Mouse (Mus musculus) T-helper 1 cell (primary cell): ENCODE results near the gene Ermp1.

Source experiments
- in situ Hi-C: fragments of 300-600 bp; cut with MboI, MseI; formaldehyde crosslinking; loops from one replicate; pipeline ENCODE4 v1.15.1; 2025; ENCODE audit warnings: high pct_unique_total_duplicates

The Ermp1 gene

GRCm38 (mm10) chr19:29661974-29662580 is 13.9 kb upstream of the Ermp1 start:
- in situ Hi-C loops = no loop called here

DNA sequence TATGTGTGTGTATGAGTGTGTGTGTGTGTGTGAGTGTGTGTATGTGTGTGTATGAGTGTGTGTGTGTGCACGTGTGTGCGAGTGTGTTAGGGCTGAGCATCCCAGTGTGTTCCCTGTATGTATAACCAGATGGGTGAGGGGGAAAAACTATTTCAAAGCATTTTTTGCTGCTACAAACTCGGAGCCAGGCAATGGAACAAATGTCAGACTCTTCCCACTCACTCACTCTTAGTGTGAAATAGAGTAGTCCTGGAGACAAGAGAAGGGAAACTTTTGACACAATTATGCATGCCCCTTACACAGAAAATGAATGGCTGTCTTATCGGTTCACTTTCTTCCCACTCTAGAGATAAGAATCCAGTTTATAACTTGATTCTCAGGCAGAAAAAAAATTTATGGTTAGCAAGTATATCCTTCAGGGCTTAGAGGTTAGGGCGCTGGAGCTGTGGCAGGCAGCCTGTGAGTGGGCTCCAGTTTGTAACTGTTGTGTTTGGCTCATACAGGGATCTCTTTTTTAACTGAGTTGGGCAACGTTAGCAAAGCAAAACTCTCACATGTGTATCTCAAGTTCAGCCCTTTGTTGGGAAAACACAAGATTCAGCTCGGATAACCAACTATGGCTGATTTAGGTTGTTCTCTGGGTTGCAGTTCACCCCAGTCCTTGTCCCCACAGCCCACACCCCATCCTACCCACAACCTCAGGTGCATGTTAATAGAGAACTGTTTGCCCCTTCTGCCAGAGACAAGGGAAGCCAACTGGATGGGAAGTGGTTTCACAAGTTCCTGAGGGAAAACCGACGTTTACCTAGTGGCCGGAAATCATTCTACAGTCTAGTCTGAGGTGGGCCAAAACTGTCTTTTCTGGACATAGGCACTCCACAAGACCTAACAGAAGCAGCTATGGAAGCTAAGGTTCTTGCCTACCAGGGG is 12.9 kb upstream of the Ermp1 start:
- in situ Hi-C loops = no loop called here

GRCm38 (mm10) chr19:29659705-29660104 is 11.5 kb upstream of the Ermp1 start:
- in situ Hi-C loops = no loop called here

DNA sequence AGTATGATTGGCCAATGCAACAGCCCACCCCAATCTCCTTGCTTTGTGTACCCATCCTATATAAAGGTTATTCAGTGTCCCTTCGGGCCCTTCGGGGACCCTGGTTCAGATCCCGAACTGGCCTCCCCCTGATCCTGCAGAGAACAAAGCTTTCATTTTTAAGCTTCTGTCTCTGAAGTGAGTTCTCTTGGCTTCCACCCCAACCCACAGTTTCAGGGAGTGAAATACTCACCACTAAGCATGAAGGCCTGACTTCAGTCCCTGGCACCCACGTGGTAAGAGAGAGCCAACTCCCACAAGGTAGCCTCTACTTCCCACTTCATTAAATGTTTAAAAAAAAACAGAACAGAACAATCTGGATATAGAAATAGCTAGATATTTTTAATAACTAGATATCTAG is 10.6 kb upstream of the Ermp1 start:
- in situ Hi-C loops = no loop called here

DNA sequence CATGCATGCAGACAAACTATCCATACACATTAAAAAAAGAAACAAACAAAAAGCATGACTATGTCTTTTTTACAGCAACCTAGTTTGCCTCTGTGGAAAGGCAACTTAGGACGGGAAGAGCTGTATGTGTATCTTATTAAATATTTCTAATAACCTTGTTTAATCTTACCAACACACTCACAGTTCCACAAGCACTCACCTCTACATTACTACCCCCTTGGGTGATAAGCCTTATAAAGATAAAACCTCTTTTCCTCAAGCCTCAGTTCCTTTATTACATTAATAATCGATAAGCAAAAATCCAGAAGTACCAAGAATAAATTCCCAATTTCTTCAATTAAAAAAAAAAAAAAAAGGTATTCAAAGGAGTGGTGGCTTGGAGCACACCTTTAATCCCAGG is 9.3 kb upstream of the Ermp1 start:
- in situ Hi-C loops = no loop called here

GRCm38 (mm10) chr19:29657033-29657432 is 8.8 kb upstream of the Ermp1 start:
- in situ Hi-C loops = no loop called here

- in situ Hi-C loops = no loop called here
These were observed 8.4 kb upstream of the Ermp1 start for GRCm38 (mm10) chr19:29656620-29657019.

DNA sequence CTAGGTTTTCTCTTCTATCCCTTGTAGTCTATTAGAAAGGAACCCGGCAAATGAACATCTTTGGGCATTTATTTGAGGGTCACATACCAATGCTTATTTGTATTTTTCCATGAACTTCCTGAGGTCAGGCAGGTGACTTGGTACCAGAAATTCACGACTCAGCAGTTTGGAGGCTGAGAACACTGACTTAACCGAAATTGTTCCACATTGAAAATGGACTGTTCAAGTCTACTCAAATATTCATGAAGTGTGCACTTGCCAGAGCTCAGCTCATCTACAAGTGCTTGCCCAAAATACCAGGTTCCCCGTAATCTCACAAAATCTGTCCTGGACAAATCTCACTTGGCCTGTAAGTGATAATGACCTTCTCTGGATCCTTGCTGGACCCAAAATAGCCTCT is 7.8 kb upstream of the Ermp1 start:
- in situ Hi-C loops = no loop called here

DNA sequence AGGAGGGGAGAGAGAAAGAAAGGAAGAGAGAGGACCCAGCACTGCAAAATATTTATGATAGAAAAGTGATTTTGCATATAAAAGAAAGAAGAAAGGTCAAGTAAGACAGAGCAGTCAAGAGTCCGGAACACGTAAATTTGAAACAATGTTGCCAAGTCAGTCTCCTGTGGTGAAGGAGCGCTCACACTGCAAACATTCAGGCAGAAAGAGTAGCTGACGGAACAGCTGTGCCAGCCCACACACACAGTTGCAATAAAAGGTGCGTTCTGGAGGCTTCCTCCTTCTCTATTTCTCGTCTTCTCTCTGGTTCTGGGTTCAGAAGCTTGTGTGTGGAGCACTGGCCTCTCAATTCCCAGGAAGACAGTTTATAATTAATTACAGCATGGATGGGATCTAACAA is 6.9 kb upstream of the Ermp1 start:
- in situ Hi-C loops = no loop called here

GRCm38 (mm10) chr19:29653768-29654265 is 5.6 kb upstream of the Ermp1 start:
- in situ Hi-C loops = no loop called here

GRCm38 (mm10) chr19:29649683-29650082 is 1.5 kb upstream of the Ermp1 start:
- in situ Hi-C loops = no loop called here

DNA sequence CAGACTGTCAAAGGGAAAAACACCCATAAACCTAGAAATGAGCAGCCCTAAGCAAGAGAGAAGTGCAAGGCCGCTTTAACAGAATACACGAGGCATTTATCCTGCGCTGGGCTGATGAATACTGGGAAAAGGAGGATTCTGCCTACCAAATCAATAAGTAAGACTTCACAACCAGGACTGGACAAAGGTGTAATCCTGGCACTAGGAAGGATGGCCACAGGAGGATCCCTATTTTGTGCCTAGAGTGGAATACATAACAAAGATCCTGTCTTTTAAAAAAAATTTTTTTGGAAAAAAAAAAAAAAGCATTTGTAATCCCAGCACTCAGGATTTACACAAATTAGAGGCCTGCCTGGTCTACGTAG is 317 bp upstream of the Ermp1 start:
- in situ Hi-C loops = no loop called here

DNA sequence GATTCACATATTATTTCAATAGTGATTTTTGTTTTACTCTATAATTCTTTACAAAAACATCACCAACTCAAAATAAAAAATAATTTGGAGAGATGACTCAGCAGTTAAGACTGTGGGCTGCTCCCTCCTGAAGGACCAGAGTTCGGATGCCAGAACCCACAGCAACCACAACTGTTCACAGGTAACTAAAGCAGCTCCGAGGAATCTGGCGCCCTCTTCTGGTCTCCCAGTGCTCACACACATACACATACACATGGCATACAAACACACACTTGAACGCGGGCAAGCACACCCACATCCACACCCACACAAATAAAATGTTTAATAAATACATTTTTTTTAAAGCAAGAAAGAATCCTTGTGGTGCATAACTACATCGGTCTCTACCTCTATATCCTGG is 3.5 kb downstream of the Ermp1 start:
- in situ Hi-C loops = no loop called here

DNA sequence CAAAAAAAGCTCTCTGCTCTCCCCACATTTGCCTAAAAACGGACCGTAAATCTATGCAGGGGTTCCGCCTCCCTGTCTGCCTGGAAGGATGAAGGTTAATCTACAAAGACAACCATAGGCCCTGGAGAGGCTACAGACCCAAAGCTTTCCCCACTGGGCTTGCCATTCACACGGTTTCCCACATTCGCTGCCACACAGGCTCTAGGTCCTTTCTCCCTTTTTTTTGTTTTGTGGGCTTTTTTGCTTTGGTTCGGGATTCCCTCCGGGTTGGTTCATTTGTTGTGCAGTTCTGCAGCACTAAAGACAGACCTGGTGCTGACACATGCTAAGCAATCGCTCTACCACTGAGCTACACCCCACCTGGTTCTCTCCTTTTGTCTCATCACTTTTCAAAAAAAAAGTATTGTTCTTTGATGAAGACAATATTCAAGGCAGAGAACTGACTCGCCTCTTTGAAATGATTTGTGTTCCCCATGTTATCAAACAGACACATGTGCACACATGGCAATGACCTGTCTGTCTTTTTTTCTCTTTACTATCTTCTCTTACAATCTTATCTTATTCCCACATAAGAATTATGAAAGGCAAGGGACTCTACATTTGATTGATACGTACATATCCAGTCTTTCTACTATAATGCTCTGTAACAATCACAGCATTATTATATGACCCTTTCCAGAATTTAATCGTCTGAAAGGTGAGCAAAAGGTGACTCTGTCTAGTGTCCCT is 4.9 kb downstream of the Ermp1 start:
- in situ Hi-C loops = no loop called here

DNA sequence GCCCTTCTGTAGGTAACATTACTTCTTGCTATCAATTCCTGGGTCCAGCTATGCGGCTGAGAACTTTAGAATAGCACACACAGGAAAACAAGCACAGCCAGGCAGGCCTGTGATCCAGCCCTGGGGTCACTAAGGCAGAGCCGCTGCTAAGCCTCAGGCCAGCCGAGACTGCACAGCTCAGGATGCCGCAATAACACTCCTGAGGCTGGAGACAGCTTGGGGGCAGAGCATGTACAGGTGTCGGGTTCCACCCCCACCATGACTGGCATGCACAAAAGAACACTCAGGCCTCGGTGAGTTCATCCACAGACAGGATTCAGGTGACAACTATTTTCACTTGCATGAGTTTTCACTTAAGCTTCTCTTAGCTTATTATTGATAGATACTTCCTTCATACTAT is 6.0 kb downstream of the Ermp1 start:
- in situ Hi-C loops = no loop called here

GRCm38 (mm10) chr19:29641510-29641909 is 6.7 kb downstream of the Ermp1 start:
- in situ Hi-C loops = no loop called here

GRCm38 (mm10) chr19:29641055-29641454 is 7.2 kb downstream of the Ermp1 start:
- in situ Hi-C loops = no loop called here

DNA sequence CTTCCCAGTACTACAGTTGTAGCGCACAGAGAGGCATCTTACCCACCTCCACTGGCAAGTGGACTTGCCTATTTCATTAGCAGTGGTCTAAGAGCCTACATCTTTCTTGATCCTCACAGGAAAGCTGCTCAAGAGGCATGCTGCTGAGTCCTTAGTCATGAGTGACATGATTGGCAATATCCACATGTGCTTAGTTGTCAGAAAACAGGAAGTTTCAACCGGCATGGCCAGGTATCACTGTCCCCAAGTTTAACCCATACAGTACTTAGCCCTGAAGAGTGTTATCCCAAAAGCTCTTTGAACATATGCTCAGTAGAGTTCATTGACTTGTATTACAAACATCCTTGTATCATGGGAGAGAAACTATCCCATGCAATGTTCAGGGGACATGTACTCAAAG is 36.1 kb downstream of the Ermp1 start:
- in situ Hi-C loops = no loop called here

GRCm38 (mm10) chr19:29610907-29611306 is 37.3 kb downstream of the Ermp1 start:
- in situ Hi-C loops = no loop called here

DNA sequence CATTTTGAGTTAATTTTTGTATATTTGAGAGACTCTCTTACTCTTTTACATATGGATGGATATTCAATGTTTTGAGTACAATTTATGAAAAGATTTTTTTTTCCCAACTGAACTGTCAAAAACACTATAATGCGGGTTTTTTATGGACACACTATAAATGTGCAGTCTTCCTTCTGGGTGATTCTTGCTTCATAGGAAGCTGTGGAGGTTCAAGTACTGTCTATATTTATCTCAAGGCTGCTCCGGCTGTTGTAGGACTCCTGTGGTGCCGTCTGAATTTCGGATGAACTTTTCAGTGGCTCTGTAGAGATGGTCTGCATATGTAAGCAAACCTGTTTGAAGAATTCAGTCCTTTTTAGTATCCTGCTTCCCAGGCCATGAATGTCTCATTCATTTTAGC is 40.0 kb downstream of the Ermp1 start:
- in situ Hi-C loops = no loop called here

DNA sequence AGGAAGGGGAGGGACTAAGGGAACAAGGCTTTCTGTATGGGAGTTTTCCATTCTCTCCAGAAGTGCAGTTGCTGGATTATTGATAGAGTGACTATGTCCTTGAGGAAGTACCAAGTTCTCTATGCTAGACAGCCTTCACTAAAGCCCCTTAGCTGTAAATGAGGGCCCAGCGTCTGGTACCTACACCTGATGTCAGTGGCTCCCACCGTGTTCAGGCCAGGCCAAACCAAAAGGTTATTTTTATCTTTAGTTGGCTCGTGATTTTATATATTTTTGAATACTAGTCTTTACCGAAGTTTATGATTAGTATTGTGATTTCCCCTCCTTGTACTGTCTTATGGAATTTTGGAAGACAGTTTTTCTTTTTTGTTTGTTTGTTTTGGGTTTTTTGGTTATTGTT is 40.7 kb downstream of the Ermp1 start:
- in situ Hi-C loops = no loop called here

GRCm38 (mm10) chr19:29604653-29605052 is 43.6 kb downstream of the Ermp1 start:
- in situ Hi-C loops = no loop called here
